Mouse (Mus musculus) cortical plate, adult 2 months (tissue): ENCODE measurements at regions not wholly inside any gene's neighbourhood (a gene's known extent, or its start where the extent isn't known, plus 50 kb on each side); places are given as distances from the start of the nearest gene placed in this dataset.

Experiments used
- H3K27ac ChIP-seq: fragments of 200-500 bp; 2 replicates; pipeline ENCODE4 v1.5.1; 2012; ENCODE audit warnings: low read length, control low read depth, inconsistent platforms; ENCODE audit not compliant: insufficient read depth
- H3K4me1 ChIP-seq: fragments of 200-500 bp; 2 replicates; pipeline ENCODE4 v1.6.1; 2011; ENCODE audit warnings: low read length; ENCODE audit not compliant: control insufficient read depth, insufficient read depth
- H3K4me3 ChIP-seq: fragments of 200-500 bp; 2 replicates; pipeline ENCODE4 v1.5.1; 2011; ENCODE audit warnings: mild to moderate bottlenecking, low read length, control low read depth; ENCODE audit not compliant: insufficient read depth
- CTCF ChIP-seq: fragments of 200-500 bp; IDR thresholded peaks from 2 replicates; pipeline ENCODE4 v1.5.1; 2011; ENCODE audit warnings: mild to moderate bottlenecking, control low read depth, low read length; ENCODE audit not compliant: insufficient read depth; ENCODE audit errors: extremely low read depth
- POLR2A ChIP-seq: fragments of 200-500 bp; IDR thresholded peaks from 2 replicates; pipeline ENCODE4 v1.6.1; 2011; ENCODE audit warnings: mild to moderate bottlenecking, low read length, control low read depth; ENCODE audit not compliant: insufficient read depth; ENCODE audit errors: extremely low read depth

- Histone ChIP-seq H3K4me1 (no peaks in the 10 kb centered on the region), H3K27ac (no peak overlapping the region), H3K4me3 (no peak overlapping the region)
- TF ChIP-seq CTCF: no peak
These were observed 71.2 kb downstream of the Rbm11 start for GRCm38 (mm10) chr16:75663871-75664270.

GRCm38 (mm10) chr16:75667589-75667988 is 74.9 kb downstream of the Rbm11 start:
- H3K4me1 ChIP-seq: no peaks in the 10 kb centered on the region
- H3K4me3 ChIP-seq: no peak overlapping the region
- H3K27ac ChIP-seq: no peak overlapping the region
- TF ChIP-seq CTCF (no peak), POLR2A (no peak)

- no peak overlapping the region for H3K4me3 ChIP-seq
- TF ChIP-seq POLR2A: no peak
- TF ChIP-seq CTCF: no peak
- H3K4me1 ChIP-seq: no peaks in the 10 kb centered on the region
- no peak overlapping the region for H3K27ac ChIP-seq
These were observed 79.5 kb downstream of the Rbm11 start for GRCm38 (mm10) chr16:75672112-75672511.

- H3K4me3 ChIP-seq: no peak overlapping the region
- H3K4me1 ChIP-seq: no peaks in the 10 kb centered on the region
- TF ChIP-seq POLR2A (no peak), CTCF (peak; percentile 53; the same call in 1 of the 2 replicates)
- no peak overlapping the region for H3K27ac ChIP-seq
These were observed 83.2 kb downstream of the Rbm11 start for GRCm38 (mm10) chr16:75675871-75676270.

GRCm38 (mm10) chr16:75677180-75677579 is 84.5 kb downstream of the Rbm11 start:
- no peak overlapping the region for H3K4me3 ChIP-seq
- H3K27ac ChIP-seq: no peak overlapping the region
- no peaks in the 10 kb centered on the region for H3K4me1 ChIP-seq
- TF ChIP-seq POLR2A (no peak), CTCF (no peak)
